Mouse (Mus musculus) spleen, adult 18-20 months (tissue): ENCODE results near the gene Ssh1.

Experiments
- DNase-seq, 2 experiments: peaks; one replicate each; pipeline ENCODE4 v3.0.0; 2022; ENCODE audit warnings: mixed read lengths in 2 of 2

Gene Ssh1

DNA sequence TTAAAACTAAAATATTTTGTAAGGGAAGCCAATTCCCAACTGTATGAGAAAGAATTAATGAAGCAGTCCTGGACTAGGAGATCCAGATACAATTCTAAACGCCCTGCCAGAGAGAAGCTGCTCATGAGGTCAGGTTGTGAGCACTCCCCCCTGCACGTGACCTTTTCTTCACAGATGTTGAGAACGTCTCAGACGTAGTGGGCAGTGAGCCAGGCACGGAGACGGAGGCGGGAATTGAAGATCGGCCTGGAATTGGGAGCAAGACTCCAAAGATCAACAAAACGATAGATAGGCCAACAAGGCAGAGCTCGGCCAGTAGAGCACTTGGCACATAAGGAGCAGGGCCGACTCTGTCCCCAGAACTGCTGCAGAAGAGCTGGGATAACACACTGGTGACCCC is 106.6 kb downstream of the Ssh1 start:
- no peak for DNase-seq
